Mouse (Mus musculus) spleen, adult 18-20 months (tissue): Measurements from ENCODE around the gene Chrna9.
"Not testable (repeated sequence)": the region's sequence is repeated elsewhere in the genome, so short reads cannot be mapped to it uniquely, and the experiment has no call there.

Experiments
- DNase-seq, 2 experiments: peaks; one replicate each; pipeline ENCODE4 v3.0.0; 2022; ENCODE audit warnings: mixed read lengths in 2 of 2

The Chrna9 gene

DNA sequence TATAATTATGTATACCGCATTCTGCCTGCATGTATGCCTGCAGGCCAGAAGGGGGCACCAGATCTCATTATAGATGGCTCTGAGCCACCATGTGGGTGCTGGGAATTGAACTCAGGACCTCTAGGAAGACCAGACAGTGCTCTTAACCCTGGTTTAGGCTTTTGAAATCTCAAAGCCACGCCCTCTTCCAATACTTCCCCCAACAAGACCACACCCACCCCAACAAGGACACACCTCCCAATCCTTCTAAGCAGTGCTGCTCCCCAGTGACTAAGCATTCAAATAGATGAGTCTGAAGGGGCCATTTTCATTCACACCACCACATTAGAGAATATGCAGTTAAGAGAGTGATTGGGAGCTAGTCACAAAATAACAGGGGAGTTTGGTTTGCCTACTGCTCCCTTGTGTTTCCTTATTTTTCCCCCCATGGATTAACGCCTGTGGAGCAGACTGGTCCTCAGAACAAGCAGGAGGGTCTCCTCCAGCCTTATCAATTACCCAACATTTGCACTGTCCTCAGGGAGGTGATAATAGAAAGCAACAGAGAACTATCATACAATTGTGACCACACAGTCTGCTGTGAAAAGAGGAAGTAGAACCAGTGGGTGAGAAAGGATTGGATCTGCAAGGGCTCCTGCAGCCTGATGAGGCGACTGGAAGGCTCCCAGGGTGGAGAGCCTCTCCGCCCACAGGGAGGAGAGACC, 25.3 kb downstream of the Chrna9 start:
- no peak for DNase-seq

DNA sequence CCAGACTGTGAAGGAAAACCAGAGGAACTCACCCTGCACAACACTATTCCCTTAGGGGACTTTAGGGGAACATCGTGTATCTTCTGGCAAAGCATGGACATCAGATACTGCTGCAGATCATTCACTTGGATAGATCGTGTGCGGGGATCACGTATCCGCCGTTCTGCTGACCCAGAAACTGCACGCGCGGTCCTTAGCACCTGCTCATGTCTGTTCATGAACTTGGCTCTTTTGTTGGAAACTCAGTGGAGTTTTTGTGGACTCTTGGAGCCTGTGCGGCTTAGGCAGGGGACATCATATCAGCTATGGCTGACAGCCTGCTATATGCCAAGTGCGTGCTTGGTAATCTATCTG, 25.9 kb downstream of the Chrna9 start:
- no peak for DNase-seq

DNA sequence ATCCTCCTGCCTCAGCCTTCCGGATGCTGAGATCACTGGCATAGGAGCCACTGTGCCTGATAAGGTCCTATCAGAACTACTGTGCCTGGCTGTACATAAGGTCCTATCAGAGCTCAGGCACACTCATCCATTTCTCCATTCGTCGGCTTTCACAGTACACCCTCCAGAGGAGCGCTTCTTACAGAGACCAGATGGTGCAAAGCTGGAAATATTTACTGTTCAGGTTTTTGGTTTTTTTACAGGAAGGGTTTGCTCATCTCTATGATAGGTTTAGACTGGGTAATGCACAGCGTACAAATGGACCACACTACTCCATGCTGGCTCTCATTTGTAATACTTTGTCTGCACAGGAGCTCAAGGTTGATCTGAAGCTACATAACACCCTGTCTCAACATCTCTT, 28.6 kb downstream of the Chrna9 start:
- DNase-seq = no peak

DNA sequence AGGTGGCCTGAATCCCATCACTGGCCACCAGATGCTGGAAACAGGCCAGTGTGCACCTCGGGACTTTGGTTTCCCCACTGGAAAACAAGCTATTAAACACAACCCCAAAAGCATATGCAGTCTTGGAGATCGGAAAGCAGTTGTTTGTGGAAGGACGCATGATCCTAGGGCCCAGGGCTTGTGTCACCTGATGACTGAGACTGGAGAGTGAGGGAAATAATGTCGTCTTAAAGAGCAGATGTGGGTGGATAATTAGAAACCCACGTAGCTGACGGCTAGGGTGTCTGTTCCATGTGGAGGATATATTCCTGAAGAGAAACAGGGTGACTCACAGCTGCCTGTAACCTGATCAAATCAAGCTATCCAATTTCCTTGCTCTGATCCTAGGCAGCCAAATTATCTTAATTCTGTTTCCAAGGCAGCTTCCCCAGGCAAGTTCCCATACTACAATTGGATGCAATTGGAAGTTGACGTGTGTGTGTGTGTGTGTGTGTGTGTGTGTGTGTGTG, 31.1 kb downstream of the Chrna9 start:
- no peak for DNase-seq

DNA sequence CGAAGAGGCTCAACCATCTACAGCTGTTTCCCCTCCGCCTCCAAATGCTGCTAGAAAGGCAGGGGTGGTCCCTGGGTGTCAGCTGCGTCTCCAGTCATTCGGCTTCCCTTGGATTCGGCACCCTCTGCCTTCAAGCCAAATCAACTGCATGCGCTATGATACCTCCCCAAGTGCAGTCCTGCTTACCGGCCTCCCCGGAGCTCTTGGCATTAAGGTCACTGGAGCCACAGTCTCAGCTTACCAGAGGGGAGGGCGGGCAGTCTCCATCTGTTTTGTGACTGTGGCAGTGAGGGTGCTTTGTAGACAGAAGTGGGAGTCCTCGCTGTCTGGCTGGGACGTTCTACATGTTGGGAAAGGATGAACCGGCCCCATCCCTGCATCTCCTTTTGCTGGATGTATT, 32.4 kb downstream of the Chrna9 start:
- no peak for DNase-seq

DNA sequence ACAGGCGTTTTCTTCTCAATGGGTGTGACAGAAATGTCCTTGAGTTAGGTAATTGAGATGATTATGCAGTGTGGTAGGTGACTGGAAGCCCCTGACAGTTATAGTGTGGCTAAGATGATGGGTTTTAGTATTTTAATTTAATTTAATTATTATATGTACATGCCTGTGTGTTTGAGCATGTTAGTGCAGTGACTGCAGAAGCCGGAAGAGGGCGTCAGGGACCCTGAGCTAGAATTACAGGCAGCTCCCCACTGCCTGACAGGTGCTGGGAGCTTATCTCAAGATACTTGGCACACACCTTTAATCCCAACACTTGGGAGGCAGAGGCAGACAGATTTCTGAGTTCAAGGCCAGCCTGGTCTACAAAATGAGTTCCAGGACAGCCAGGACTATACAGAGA, 33.3 kb downstream of the Chrna9 start:
- no peak for DNase-seq

DNA sequence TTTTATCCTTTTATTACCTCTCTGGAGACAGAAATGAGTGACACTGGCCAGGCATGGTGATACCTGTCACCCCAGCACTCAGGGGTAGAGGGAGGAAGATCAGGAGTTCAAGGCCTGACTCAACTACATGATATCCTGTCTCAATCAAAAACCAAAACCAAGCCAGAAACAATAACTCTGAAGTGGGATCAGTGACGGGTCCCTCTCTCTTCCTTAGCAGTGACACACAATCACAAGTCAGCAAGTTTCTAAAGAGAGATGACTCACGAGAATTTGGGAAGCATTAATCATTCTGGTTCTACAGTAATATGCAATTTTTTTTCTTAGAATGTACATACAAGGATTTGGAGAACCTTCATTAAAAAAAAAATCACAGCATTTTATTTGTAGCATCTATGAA, 38.5 kb downstream of the Chrna9 start:
- DNase-seq = no peak

DNA sequence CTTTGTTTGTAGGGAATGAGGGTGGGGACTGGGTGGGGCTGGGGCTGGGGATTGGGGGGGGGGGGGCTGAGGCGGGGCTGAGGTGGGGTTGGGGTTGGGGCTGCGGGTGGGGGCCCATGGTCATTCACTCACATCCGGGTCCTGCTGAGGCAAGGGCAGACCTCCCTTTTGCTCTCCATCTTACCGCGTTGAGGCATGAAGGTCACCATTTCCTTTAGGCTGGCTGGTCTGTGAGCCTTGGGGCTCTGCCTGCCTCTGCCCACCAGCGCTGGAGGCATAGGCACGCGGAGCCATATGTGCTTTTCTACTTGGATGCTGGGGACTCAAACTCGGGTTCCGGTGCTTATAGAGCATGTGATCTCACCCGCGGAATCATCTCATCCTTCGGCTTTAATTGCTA, 41.0 kb downstream of the Chrna9 start:
- DNase-seq = no peak

DNA sequence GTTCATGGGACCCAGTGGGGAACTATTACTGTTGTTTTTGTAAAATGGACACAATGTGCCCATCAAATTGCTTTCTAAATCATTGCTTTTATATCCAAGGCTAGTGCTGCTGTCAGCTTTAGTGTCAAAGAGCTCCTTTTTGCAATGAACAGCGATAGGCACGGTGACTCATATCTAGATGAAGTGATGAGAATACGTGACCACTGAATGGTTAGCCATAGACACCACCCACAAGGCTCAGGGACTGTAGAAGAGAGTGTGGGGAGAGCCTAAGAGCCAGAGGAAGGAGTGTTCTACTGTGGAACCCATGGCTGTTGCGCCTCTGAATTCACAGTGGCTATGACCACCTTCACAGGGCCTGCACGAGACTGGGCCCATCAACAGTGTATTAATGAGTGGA, 51.7 kb downstream of the Chrna9 start:
- DNase-seq = no peak

DNA sequence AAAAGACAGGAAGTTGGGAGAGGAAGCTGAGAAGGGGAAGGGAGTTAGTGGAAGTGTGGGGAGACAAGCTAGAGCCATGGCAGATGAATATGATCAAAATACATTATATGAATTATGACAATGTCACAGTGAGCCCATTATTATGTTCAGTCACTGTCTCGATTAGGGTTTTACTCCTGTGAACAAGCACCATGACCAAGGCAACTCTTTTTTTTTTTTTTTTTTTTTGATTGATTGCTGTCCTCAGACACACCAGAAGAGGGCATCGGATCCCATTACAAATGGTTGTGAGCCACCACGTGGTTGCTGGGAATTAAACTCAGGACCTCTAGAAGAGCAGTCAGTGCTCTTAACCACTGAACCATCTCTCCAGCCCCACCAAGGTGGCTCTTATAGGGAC, 52.3 kb downstream of the Chrna9 start:
- DNase-seq = not testable (repeated sequence)

DNA sequence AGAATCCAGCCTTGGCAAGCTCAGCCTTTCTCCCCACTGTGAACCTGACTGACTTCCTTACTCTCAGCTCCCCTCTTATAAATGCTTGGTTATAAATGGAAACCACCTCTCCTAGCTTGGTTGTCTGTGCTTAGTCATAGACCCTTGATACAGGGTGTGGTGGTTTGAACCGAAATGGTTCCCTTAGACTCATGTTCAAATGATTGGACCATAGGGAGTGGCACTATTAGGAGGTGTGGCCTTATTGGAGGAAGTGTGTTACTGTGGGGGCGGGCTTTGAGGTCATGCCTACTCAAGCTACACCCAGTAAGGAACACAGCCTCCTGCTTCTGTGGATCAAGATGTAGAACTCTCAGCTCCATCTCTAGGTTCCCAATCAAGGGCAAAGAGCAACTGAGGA, 56.5 kb downstream of the Chrna9 start:
- DNase-seq = no peak

DNA sequence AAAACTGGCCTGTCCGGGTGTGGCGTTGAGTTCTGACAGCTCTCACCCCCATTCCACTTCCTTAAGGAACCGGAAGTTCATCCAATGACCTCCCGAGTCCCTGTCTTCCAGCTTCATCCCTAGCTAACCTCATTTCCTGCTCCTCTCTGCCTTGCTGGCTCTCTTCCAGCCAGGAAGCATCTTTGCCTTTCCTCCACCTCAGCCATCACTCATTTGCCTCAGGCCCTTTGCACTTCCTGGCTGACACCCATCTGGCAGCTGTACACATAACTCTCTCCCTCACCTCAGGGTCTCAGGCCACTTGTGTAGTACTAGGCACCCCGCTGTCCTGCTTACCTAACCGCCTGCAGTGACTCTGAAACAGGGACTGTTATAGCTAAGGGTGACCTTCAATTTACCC, 59.9 kb downstream of the Chrna9 start:
- DNase-seq = no peak

DNA sequence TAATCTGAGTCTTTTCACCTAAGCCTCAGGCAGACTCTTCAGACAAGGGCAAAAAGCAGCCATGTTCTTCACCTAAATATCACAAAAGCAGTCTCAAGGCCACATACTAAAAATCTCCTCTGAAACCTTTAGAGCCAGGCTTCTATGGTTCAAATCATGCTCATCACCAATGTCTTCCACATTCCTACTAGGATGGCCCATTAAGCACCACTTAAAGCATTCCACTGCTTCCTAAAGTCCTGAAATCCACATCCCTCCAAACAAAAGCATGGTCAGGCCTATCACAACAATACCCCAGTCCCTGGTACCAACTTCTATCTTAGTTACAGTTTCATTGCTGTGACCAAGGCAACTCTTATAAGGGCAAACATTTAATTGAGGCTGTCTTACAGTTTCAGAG, 63.1 kb downstream of the Chrna9 start:
- no peak for DNase-seq

DNA sequence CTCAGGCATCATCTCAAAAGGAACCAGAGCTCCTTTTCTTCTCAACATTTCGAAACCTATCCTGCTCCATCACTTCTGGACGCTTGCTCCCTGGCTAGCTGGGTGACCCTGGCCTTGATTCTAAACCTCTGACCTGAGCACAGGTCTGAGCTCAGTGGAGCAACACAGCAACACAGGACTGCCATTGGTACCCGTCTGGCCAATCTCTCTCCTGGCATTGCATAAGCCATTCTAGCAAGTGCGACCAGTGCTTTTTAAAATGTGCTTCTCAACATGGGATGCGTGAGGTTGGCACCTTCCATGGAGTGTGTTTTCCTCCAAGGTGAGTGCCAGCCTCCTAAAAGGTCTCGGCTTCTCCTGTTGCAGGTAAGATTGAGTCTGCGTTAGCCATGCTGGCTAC, 64.4 kb downstream of the Chrna9 start:
- no peak for DNase-seq

DNA sequence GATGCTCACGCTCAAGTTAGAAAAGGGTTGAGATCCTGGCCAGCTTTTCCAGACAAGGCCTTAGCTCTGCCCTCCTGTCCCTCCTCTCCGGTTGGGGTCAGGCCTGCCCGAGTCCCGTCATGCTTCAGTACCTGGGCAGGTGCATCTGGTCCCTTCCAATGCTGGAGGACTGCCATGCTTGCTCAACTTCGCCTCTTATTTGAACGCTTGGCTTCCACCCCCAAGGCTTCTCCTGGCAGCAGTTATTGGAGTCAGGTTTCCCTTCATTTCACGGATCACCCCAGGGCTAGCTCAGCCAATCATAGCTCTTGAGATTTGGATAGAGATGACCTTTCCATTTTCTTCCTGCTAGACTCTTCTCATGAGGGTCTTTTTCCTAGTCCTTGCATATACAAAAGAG, 65.4 kb downstream of the Chrna9 start:
- no peak for DNase-seq

DNA sequence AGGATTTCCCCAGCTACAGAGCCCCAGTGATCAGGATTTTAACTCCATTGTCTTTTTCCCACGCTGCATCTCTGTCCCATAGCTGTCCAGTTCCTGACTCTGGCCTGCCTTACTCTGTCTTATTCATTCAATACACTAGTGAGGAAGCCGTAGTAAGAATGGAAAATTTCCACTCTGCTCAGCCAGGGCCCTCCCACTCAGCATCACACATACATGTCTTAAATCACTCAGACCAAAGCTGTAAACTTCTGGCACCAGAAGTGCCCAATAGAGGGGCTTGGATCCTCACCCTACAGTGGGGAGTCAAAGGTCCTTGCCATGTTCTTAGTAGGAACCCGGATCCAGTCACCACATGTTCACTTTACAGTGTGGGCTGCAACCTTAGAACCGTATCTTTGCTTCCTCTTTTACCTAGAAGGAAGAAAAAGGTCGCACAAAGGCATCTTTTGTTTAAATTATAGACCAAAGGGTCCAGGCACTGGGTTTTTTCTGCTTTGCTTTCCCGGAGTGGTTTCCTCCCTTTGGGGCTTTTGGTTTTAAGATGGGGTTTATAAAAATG, 65.9 kb downstream of the Chrna9 start:
- DNase-seq = no peak

DNA sequence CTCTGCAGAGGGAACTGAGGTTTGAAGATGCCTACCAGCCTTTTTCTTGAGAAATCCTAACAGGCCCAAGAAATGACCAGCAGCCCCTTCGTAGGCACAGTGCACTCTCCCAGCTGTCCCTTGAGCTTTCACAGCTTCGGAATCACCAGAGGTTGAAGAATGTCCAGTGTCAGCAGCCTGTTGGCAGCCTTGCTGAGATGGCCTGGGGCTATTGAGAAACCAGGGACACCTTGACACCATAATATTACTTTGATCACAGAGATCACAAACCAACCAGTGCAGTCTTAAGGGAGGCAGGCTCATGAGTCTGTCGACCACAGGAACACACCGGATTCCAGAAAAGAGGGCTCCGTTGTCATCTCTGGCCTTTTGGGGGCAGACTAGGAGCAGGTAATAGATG, 66.5 kb downstream of the Chrna9 start:
- no peak for DNase-seq

DNA sequence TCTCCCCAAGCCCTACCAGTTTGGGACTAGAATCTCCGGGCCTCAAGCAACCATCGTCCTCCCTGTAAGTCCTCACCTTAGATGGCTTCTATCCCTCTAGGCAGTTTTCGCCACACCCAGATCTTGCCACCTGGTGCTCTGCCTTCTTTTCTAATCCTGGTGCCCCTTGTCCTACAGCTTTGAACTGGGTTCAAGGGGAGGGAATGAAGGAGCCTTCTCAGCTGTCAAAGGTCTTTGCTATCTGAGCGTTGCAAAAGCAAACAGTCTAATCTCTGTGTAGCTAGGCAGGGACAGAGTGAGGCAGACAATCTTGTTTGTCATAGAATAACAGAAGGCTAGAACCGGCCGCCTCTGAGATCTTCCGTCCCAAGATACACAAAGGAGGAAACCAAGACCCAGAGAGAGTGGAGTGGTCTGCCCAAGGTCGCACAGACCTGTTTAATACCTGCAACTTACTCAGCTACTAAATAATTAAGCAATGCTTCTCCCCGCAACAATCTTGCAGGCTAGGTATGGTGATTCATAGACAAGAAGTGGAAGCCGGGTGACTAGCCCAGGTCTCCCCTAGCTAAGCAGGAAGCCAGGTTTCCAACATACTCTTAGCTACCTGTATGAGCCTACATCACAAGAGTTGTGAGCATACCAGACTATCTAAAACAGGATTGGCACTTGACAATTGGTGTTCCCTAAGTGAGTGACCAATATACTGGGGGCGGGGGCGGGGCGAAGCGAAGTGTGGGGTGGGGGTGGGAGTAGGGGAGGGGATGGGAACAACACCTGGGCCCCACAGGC, 69.6 kb downstream of the Chrna9 start, which contains the start of gene 9130230L23Rik:
9130230L23Rik (minus strand) TSS at position 152 of the 792 bp plus-strand sequence.
- no peak for DNase-seq

DNA sequence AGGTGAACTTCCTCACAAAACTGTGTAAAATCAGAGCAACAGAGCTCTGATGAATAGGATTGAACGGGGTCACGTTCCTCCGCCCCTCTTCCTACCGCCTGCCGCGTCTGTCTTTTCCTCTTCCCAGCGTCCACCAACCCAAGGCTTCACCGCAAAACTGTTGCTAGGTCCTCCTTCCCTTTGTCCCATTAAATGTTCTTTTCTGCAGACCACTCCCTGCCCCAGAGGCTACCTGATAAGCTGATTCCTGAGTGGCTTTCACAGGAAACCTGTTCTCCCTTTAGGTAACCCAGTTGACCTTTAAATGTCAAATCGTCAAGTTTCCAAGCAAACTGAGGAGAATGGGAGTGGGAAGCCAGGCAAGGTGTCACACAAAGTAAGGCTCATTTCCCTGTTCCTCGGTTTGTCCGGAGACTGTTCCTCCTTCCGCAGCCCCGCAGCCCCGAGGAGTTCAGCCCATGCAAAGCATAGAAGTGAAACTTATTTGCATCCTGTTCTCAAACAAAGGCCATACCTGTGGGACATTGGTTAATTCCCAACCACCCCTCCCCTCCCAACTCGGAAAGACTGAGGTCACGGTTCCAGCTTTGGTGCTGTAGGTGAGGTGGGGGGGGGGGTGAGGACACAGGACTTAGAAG, 70.4 kb downstream of the Chrna9 start:
- DNase-seq = no peak

DNA sequence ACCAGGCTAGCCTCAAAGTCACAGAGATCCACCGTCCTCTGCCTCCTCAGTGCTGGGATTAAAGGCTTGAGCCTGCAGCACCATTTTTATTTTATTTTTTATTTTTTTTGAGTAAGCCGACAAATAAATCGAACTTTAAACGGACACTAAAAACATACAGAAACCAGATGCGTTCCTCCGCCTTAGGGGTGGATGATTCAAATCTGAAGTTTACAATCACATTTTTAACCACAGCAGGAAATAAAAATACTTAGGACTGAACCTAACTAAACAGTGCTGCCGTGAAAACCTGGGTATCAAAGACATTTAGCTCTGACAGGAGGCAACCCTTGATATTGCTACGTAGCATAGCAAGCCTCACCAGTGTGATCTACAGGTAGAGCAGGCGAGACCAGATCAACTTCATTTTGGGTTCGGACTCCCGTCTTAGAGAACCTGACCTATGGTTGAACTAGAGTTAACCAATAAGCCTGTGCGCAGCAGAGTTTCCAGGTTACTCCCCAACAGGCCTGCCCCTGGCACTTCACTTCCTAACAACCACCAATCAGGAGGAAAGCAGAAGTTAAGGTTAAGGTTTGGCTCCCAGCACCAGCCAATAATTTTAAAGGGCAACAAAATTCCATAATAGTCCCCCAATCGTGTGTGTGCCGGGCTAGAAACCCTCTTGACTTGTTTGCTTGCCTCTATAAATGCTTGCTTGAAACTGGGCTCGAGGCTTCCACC, 73.7 kb downstream of the Chrna9 start:
- no peak for DNase-seq

DNA sequence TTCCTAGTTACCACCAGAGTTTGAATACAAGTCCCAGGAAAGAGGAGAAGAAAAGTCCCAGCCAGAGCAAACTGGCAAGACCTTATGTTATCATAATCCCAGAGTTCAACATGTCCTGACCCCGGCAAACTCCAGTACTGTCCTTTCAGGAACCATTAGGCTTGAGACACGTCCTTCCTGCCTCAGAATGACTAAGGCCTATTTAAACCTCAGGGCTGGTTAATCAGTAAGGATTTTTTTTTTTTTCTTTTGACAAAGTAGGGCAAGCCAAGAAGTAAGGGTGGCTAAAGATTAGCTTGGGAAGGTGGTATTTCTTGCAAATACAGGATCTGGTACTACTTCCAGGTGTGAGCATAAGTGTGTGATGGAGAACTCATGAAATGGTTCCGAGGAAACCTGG, 79.3 kb downstream of the Chrna9 start:
- no peak for DNase-seq

DNA sequence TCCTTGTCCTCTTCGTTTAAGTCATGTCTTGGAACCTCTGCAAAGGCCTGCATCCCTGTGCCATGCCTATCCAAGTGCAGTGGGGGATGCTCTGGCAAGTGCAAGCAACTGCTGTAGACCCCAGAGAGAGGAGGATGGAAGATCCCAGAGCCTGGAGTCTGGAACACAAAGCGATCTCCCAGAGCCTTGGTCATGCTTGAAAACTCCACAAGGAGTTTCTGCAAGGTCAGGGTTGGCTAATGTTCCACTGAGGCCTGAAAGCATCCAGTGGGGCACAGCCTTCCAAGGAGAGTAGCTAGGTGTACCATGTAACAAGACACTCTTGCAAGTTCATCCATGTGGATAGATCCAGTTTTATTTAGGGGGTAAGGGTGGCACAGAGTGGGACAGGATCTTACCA, 79.7 kb downstream of the Chrna9 start:
- no peak for DNase-seq

DNA sequence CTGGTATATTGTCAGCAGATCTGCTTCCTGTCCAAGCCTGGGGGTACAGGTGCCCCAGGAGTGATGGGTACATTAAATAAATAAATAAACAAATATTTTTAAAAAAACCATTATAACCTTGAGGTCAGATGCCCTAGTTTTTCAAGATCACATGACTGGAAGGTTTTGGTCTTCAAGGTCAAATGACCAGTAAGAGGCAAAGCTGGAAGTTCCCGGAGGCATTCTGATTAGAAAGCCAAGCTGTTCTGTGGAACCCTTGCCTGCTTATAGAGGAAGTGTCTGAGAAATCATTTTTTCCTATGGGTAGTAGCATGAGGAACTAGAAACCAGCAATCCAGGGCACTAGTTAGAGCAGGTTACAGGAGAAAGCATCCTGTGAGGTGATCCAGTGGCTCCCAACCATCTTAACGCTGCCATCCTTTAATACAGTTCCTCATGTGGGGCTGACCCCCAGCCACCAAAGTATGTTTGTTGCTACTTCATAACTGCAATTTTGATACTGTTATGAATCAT, 80.8 kb downstream of the Chrna9 start:
- no peak for DNase-seq
